Mouse (Mus musculus) cerebellum, adult 2 months (tissue): Measurements from ENCODE around the gene Pias3. TPM values are rescaled to one million over a fixed set of nuclear protein-coding genes. Genes with fewer than 3 reads are reported as not detected.

Experiments
- DNase-seq, 2 experiments: peaks; one replicate each; pipeline ENCODE4 v3.0.0; 2021
- H3K27ac ChIP-seq: fragments of 200-500 bp; 2 replicates; pipeline ENCODE4 v1.5.1; 2012; ENCODE audit warnings: low read length, control low read depth, inconsistent platforms; ENCODE audit not compliant: insufficient read depth
- H3K27me3 ChIP-seq: fragments of 200-500 bp; 2 replicates; pipeline ENCODE4 v1.6.1; 2012; ENCODE audit warnings: inconsistent platforms, mild to moderate bottlenecking, low read length, moderate library complexity; ENCODE audit not compliant: control insufficient read depth, insufficient read depth
- H3K4me1 ChIP-seq: fragments of 200-500 bp; 2 replicates; pipeline ENCODE4 v1.6.1; 2011; ENCODE audit warnings: low read length; ENCODE audit not compliant: control insufficient read depth, insufficient read depth
- H3K4me3 ChIP-seq: fragments of 200-500 bp; replicated peaks from 2 replicates; pipeline ENCODE3; 2011; ENCODE audit warnings: mild to moderate bottlenecking, low read depth, low read length, control low read depth; ENCODE audit not compliant: insufficient read depth
- CTCF ChIP-seq: fragments of 200-500 bp; IDR thresholded peaks from 2 replicates; pipeline ENCODE4 v1.5.1; 2011; ENCODE audit warnings: low read depth, mild to moderate bottlenecking, control low read depth, low read length, moderate library complexity, borderline replicate concordance; ENCODE audit not compliant: insufficient read depth
- POLR2A ChIP-seq: fragments of 200-500 bp; IDR thresholded peaks from 2 replicates; pipeline ENCODE4 v1.6.1; 2011; ENCODE audit warnings: low read length, control low read depth, borderline replicate concordance; ENCODE audit not compliant: insufficient read depth
- WGBS: fragments of 180-500 bp; shearing (Covaris S2); methylation state at CpG from one replicate; pipeline ENCODE4 v1.1.7; 2018; 5-methylcytosine and 5-hydroxymethylcytosine counted together
- polyA plus RNA-seq: library from polyadenylated mRNA; depleted of rRNA; stranded (reverse); fragments of >200 nt; gene quantifications from 2 replicates; pipeline ENCODE4 v1.2.3, GENCODE M21; 2012

Pias3 gene
- polyA plus RNA-seq, 1 experiment, result 38.6 TPM

GRCm38 (mm10) chr3:96692506-96692905 is 3.7 kb upstream of the Pias3 start:
- H3K4me1 ChIP-seq, result no peaks in the 10 kb centered on the region
- no peaks in the 10 kb centered on the region; the same call in 1 of the 2 replicates for H3K27me3 ChIP-seq
- no peak for DNase-seq
- H3K4me3 ChIP-seq, result no peak overlapping the region
- TF ChIP-seq POLR2A (no peak), CTCF (0 out of 2 replicates have a peak, but pooled peaks have one; percentile 13)
- 19% methylated on average over 3 of the region's 3 CpGs for WGBS
- no peak overlapping the region for H3K27ac ChIP-seq

GRCm38 (mm10) chr3:96693579-96693978 is 2.6 kb upstream of the Pias3 start:
- Histone ChIP-seq H3K27me3 (no peaks in the 10 kb centered on the region; the same call in 1 of the 2 replicates), H3K4me3 (no peak overlapping the region), H3K27ac (no peak overlapping the region), H3K4me1 (0 out of 2 replicates have a peak, but pooled peaks cover 3% of the 10 kb centered on the region)
- TF ChIP-seq POLR2A, result no peak
- WGBS, result 91% methylated on average over 1 of the region's 1 CpGs
- DNase-seq, result no peak

DNA sequence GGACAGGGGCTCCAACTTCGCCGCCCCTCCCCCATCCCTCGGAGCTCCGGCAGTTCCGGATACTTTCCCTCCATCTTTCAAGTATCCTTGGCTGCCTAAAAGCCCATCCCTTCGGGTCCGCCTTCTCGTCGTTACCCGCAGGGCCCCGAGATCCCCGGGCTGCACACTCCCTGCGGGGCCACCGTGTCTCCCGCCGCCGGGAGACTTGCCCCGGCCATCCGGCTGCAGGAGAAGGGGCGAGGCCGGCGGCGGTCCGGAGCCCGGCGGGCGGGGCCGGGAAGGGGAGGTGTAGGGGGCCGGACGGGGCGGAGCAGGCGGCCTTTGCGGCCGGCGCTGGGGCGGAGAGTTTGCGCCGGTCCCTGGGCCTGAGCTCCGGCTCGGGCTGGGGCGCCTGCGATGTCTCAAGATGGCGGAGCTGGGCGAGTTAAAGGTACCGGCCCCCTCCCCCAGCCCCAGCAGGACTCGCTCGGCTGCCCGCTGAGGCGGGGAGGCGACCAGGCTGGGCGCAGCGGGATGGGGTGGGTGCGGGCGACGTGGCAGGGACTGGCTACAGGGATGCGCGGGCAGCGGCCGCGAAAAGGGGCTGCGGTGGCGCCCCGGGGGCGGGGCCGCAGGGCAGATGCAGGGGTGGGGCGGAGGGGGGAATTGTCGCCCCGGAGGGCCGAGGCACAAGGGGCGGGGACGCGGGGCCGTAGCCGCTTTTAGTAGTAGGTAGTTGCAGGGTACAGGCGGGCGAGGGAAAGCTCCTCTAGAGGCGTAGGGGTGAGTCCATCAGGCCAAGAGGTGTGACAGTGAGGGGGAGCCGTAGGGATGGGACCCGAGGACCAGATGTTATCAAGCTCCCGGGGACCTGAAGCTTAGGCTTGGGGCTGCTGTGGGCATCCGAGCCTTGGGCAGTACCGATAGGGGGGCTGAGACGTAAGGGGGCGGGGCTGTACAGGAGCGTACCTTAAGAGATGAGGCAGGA is 865 bp downstream of the Pias3 start:
- no peaks in the 10 kb centered on the region for H3K27me3 ChIP-seq
- H3K4me3 ChIP-seq, result peak overlapping the region; percentile 90
- DNase-seq, result peak; percentile 86 to 88
- WGBS, result under 1% methylated on average over 85 of the region's 85 CpGs
- peaks cover 10% of the 10 kb centered on the region; the same call in 1 of the 2 replicates for H3K4me1 ChIP-seq
- TF ChIP-seq POLR2A (0 out of 2 replicates have a peak, but pooled peaks have one; percentile 23), CTCF (no peak)
- H3K27ac ChIP-seq, result peak overlapping the region; percentile 82; the same call in 1 of the 2 replicates

DNA sequence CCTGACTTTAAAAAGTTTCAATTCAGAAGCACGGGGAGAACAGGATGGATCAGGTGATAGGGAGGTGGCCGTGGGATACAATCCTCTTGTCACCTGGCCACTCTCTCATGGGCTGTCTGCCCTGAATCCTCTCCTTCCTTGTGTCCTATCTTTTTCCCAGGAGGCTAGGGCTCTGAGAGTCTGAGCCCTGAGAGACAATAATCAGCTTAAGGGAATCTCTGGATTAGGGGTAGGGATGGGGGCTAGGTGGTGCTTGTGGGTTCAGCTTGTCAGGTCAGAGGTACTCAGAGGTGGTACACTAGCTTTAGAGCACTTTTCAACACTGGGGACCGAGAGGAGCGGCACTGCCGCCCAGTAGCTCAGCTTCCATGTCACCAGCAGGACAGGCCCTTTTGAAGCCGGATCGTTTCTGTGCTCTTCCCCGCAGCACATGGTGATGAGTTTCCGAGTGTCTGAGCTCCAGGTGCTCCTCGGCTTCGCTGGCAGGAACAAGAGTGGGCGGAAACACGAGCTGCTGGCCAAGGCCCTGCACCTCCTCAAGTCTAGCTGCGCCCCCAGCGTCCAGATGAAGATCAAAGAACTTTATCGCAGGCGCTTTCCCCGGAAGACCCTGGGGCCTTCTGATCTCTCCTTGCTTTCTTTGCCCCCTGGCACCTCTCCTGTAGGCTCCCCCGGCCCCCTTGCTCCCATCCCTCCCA is 3.0 kb downstream of the Pias3 start:
- no peak for DNase-seq
- Histone ChIP-seq H3K4me3 (no peak overlapping the region), H3K27ac (no peak overlapping the region), H3K27me3 (no peaks in the 10 kb centered on the region), H3K4me1 (peaks cover 10% of the 10 kb centered on the region; the same call in 1 of the 2 replicates)
- 48% methylated on average over 19 of the region's 19 CpGs for WGBS
- no peak for TF ChIP-seq CTCF
- TF ChIP-seq POLR2A, result no peak

GRCm38 (mm10) chr3:96700376-96700775 is 4.2 kb downstream of the Pias3 start:
- TF ChIP-seq POLR2A, result no peak
- no peak for TF ChIP-seq CTCF
- Histone ChIP-seq H3K4me1 (peaks cover 10% of the 10 kb centered on the region; the same call in 1 of the 2 replicates), H3K4me3 (no peak overlapping the region), H3K27ac (no peak overlapping the region), H3K27me3 (no peaks in the 10 kb centered on the region)
- WGBS, result 70% methylated on average over 7 of the region's 7 CpGs
- DNase-seq, result no peak

DNA sequence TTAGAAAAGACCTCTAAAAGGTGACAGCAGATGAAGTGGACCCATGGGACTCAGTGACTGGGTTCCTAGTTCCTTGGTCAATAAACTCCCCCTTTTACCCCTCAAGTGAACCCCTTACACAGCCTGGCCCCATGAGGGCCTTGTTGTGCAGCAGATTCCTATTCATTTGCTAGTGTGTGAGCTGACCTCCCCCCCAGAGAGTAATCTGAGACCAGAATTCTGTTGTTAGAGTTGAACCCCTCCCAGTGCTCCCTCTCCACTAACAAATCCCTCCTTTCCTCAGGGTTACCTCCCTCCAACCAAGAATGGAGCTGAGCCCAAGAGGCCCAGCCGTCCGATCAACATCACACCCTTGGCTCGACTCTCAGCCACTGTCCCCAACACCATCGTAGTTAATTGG is 4.8 kb downstream of the Pias3 start:
- H3K27me3 ChIP-seq, result no peaks in the 10 kb centered on the region
- H3K4me3 ChIP-seq, result no peak overlapping the region
- no peak for DNase-seq
- peaks cover 10% of the 10 kb centered on the region; the same call in 1 of the 2 replicates for H3K4me1 ChIP-seq
- TF ChIP-seq POLR2A, result no peak
- no peak for TF ChIP-seq CTCF
- no peak overlapping the region for H3K27ac ChIP-seq
- 84% methylated on average over 4 of the region's 4 CpGs for WGBS

DNA sequence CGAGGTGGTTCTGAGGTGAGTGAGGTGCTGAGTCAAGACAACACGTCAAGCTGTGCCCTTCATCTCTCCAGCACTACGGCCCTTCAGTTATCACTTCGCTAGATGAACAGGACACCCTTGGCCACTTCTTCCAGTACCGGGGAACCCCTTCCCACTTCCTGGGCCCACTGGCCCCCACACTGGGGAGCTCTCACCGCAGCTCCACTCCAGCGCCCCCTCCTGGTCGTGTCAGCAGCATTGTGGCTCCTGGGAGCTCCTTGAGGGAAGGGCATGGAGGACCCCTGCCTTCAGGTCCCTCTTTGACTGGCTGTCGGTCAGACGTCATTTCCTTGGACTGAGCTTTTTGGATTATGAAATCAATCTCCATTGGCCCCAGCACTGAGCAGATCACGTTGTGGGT is 8.6 kb downstream of the Pias3 start:
- TF ChIP-seq CTCF (peak; percentile 38; the same call in 1 of the 2 replicates), POLR2A (no peak)
- H3K4me3 ChIP-seq, result no peak overlapping the region
- no peak overlapping the region for H3K27ac ChIP-seq
- no peaks in the 10 kb centered on the region for H3K4me1 ChIP-seq
- 60% methylated on average over 11 of the region's 11 CpGs for WGBS
- no peak for DNase-seq
- no peaks in the 10 kb centered on the region for H3K27me3 ChIP-seq

DNA sequence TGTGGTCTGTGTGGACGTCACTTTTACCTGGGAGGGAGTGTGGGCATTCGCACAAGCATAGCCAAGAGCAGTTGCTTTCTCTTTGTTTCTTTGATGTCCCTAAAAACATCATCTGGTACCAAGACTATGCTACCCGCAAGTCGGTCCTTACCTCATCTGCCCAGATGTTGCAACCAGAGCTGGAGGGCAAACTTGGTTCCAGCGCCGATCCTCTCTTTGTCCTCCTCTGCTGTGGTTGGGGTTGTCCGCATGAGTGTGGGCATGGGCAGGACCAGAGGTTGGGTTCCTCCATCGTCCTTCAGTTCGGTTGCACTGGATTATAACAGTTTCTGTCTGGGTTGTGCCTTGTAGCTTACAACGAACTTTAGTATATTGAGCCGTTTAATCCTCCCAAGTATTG is 10.0 kb downstream of the Pias3 start:
- Histone ChIP-seq H3K27me3 (no peaks in the 10 kb centered on the region), H3K4me1 (no peaks in the 10 kb centered on the region), H3K4me3 (no peak overlapping the region), H3K27ac (no peak overlapping the region)
- no peak for DNase-seq
- WGBS, result 93% methylated on average over 11 of the region's 11 CpGs
- TF ChIP-seq CTCF, result no peak
- TF ChIP-seq POLR2A, result no peak
